Mouse (Mus musculus) gastrocnemius, adult 18-20 months (tissue): ENCODE measurements around the gene Plod2. TPM values are rescaled to one million over a fixed set of nuclear protein-coding genes. Genes with fewer than 3 reads are reported as not detected.

Experiments used
- DNase-seq: peaks from one replicate; pipeline ENCODE4 v3.0.0; 2021; ENCODE audit warnings: low spot score
- total RNA-seq, 2 experiments: library from RNA; stranded (reverse); gene quantifications; 2 replicates each; pipeline ENCODE4 v1.2.3; 2021

Gene Plod2
- total RNA-seq, 2 experiments from 2014 or later = 2.0 to 3.7 TPM

GRCm38 (mm10) chr9:92552691-92553090, 10.7 kb downstream of the Plod2 start:
- no peak for DNase-seq

- no peak for DNase-seq
These were observed 13.3 kb downstream of the Plod2 start for GRCm38 (mm10) chr9:92555006-92555958.

- no peak for DNase-seq
These were observed 17.7 kb downstream of the Plod2 start for GRCm38 (mm10) chr9:92559750-92560149.

GRCm38 (mm10) chr9:92560840-92561547, 19.0 kb downstream of the Plod2 start:
- DNase-seq = peak; percentile 53

- no peak for DNase-seq
These were observed 20.4 kb downstream of the Plod2 start for GRCm38 (mm10) chr9:92562416-92562815.

- DNase-seq = no peak
These were observed 21.3 kb downstream of the Plod2 start for GRCm38 (mm10) chr9:92563306-92563705.

GRCm38 (mm10) chr9:92564391-92564790, 22.4 kb downstream of the Plod2 start:
- DNase-seq = no peak

- DNase-seq = no peak
These were observed 24.2 kb downstream of the Plod2 start for GRCm38 (mm10) chr9:92566234-92566633.

- no peak for DNase-seq
These were observed 25.5 kb downstream of the Plod2 start for GRCm38 (mm10) chr9:92567474-92567873.

- DNase-seq = no peak
These were observed 26.8 kb downstream of the Plod2 start for GRCm38 (mm10) chr9:92568798-92569197.

GRCm38 (mm10) chr9:92572376-92573108, 30.5 kb downstream of the Plod2 start:
- DNase-seq = no peak

- DNase-seq = no peak
These were observed 41.9 kb downstream of the Plod2 start for GRCm38 (mm10) chr9:92583876-92584275.

GRCm38 (mm10) chr9:92586025-92586424, 44.0 kb downstream of the Plod2 start:
- DNase-seq = no peak

GRCm38 (mm10) chr9:92587391-92587790, 45.4 kb downstream of the Plod2 start:
- DNase-seq = no peak

- DNase-seq = no peak
These were observed 46.2 kb downstream of the Plod2 start for GRCm38 (mm10) chr9:92588226-92588625.

- DNase-seq = no peak
These were observed 47.0 kb downstream of the Plod2 start for GRCm38 (mm10) chr9:92589021-92589420.

- no peak for DNase-seq
These were observed 49.5 kb downstream of the Plod2 start for GRCm38 (mm10) chr9:92591482-92591881.

- DNase-seq = no peak
These were observed 50.7 kb downstream of the Plod2 start for GRCm38 (mm10) chr9:92592757-92593156.

GRCm38 (mm10) chr9:92594491-92594890, 52.5 kb downstream of the Plod2 start:
- no peak for DNase-seq

- DNase-seq = no peak
These were observed 53.3 kb downstream of the Plod2 start for GRCm38 (mm10) chr9:92595296-92595695.

GRCm38 (mm10) chr9:92596916-92597547, 55.0 kb downstream of the Plod2 start:
- no peak for DNase-seq
